Mouse (Mus musculus) small intestine, adult 2 months (tissue): ENCODE data around the gene Atxn7. TPM values are rescaled to one million over a fixed set of nuclear protein-coding genes. Genes with fewer than 3 reads are reported as not detected.
A peak's percentile ranks its signal among the peaks of the same experiment; 100 is the strongest.

ENCODE experiments used
- H3K27ac ChIP-seq: fragments of 200-500 bp; 2 replicates; pipeline ENCODE4 v1.5.1; 2012; ENCODE audit warnings: low read depth, low read length, control low read depth, inconsistent platforms; ENCODE audit not compliant: insufficient read depth
- H3K27me3 ChIP-seq: fragments of 200-500 bp; 2 replicates; pipeline ENCODE4 v1.6.1; 2012; ENCODE audit warnings: mild to moderate bottlenecking, moderate library complexity, low read length, inconsistent platforms; ENCODE audit not compliant: control insufficient read depth, insufficient read depth
- H3K36me3 ChIP-seq: fragments of 200-500 bp; 2 replicates; pipeline ENCODE4 v1.6.1; 2012; ENCODE audit warnings: mild to moderate bottlenecking, low read length, control low read depth, inconsistent platforms; ENCODE audit not compliant: control insufficient read depth, insufficient read depth
- H3K4me1 ChIP-seq: fragments of 200-500 bp; 2 replicates; pipeline ENCODE4 v1.6.1; 2012; ENCODE audit warnings: low read length, inconsistent platforms, mixed read lengths; ENCODE audit not compliant: control insufficient read depth, insufficient read depth, insufficient read length
- H3K4me3 ChIP-seq: fragments of 200-500 bp; 2 replicates; pipeline ENCODE4 v1.5.1; 2012; ENCODE audit warnings: low read depth, mild to moderate bottlenecking, control low read depth, inconsistent platforms, low read length, moderate library complexity
- CTCF ChIP-seq: fragments of 200-500 bp; IDR thresholded peaks from 2 replicates; pipeline ENCODE4 v1.5.1; 2012; ENCODE audit warnings: low read depth, mild to moderate bottlenecking, control low read depth, inconsistent platforms, low read length, moderate library complexity, mixed read lengths; ENCODE audit not compliant: insufficient replicate concordance, insufficient read length; ENCODE audit errors: extremely low read depth
- POLR2A ChIP-seq: fragments of 200-500 bp; IDR thresholded peaks from 2 replicates; pipeline ENCODE4 v1.6.1; 2012; ENCODE audit warnings: low read depth, mild to moderate bottlenecking, control low read depth, inconsistent platforms, low read length, moderate library complexity
- WGBS: fragments of 180-500 bp; shearing (Covaris S2); methylation state at CpG from one replicate; pipeline ENCODE4 v1.1.7; 2018; 5-methylcytosine and 5-hydroxymethylcytosine counted together
- polyA plus RNA-seq: library from polyadenylated mRNA; depleted of rRNA; stranded (reverse); fragments of >200 nt; gene quantifications from 2 replicates; pipeline ENCODE4 v1.2.3, GENCODE M21; 2012; rRNA removed

The Atxn7 gene
- polyA plus RNA-seq, 1 experiment, result 30.8 TPM

GRCm38 (mm10) chr14:14104930-14105318 is 143.7 kb downstream of the Atxn7 start:
- TF ChIP-seq CTCF (no peak), POLR2A (no peak)
- Histone ChIP-seq H3K27ac (no peak overlapping the region), H3K27me3 (no peaks in the 10 kb centered on the region), H3K4me1 (peaks cover 2% of the 10 kb centered on the region), H3K36me3 (peaks cover 52% of the 10 kb centered on the region), H3K4me3 (no peak overlapping the region)
- 73% methylated on average over 2 of the region's 2 CpGs for WGBS

GRCm38 (mm10) chr14:14110710-14111109 is 149.5 kb downstream of the Atxn7 start:
- no peak overlapping the region for H3K27ac ChIP-seq
- H3K36me3 ChIP-seq, result peaks cover 47% of the 10 kb centered on the region
- peaks cover 2% of the 10 kb centered on the region; the same call in 1 of the 2 replicates for H3K4me1 ChIP-seq
- 69% methylated on average over 4 of the region's 4 CpGs for WGBS
- H3K27me3 ChIP-seq, result no peaks in the 10 kb centered on the region
- no peak overlapping the region for H3K4me3 ChIP-seq
- no peak for TF ChIP-seq POLR2A
- TF ChIP-seq CTCF, result no peak

DNA sequence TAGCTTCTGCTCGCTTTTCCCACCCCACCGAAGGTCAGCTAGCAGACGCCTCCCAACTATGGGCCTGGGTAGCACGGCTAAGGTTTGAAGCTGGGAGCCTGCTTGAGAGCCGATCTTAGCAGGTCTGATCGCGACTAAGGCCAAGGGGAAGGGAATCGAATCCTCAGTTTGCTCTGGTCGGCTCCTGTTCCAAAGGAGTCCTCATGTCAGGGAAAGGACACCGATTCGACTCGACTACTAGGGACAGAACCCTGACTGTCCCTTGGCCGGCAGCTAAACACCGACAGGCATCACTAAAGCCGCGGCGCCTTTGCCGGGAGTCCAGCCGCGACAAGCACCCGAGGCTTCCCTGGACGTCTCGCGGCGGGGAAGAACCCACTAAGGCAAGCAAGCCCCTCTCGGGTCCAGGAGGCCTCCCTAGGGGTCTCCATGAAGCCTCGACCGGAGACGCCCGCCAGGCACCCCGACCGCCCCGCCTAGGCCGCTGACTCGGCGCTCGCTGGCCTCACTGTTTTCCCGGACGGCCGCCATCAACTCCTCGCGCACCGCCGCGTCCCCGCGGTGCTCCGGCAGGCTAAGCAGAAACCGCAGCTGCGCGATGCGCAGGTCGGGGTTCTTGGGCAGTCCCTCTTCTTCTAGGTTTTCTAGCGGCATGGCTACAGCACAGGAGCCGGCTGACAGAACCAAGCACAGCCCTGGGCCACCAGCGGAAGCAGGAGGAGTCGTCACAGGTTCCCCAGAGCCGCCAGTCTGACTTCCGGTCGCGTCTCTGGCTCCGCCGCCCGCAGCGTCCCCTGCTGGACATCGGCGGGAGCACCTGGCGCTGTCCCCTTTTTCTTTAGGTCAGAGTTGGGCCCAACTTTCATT is 159.2 kb downstream of the Atxn7 start, which contains the start of gene Psmd6:
Psmd6 (minus strand) TSS at position 755 of the 867 bp plus-strand sequence.
- Histone ChIP-seq H3K36me3 (peaks cover 15% of the 10 kb centered on the region), H3K4me1 (peaks cover 4% of the 10 kb centered on the region; the same call in 1 of the 2 replicates), H3K27ac (peak within 1 kb of the TSS; percentile 42; the same call in 1 of the 2 replicates), H3K27me3 (no peaks in the 10 kb centered on the region), H3K4me3 (peak within 1 kb of the TSS; percentile 98)
- under 1% methylated on average over 68 of the region's 68 CpGs for WGBS
- TF ChIP-seq POLR2A (peak; percentile 79), CTCF (peak; percentile 99)

Other genes with a start within 250 kb of the Atxn7 start
- not detected in 2 replicates for gene Gm281, start 47.0 kb upstream of the Atxn7 start, polyA plus RNA-seq
- 3.6 and 13.5 TPM in 2 replicates for gene Thoc7, start 412 bp downstream of the Atxn7 start, polyA plus RNA-seq
- gene Psmd6, start 159.5 kb downstream of the Atxn7 start, polyA plus RNA-seq, result 5.3 and 7.5 TPM in 2 replicates
- not detected in 2 replicates for gene Olfr720, start 225.4 kb downstream of the Atxn7 start, polyA plus RNA-seq